Mouse (Mus musculus) E14TG2a.4 (cell line): Measurements from ENCODE around the gene Sncg.

Experiments used
- CTCF ChIP-seq: conservative IDR thresholded peaks from 2 replicates; pipeline ENCODE4 v1.5.1; 2014; ENCODE audit warnings: low read length
- NANOG ChIP-seq: IDR thresholded peaks from 2 replicates; pipeline ENCODE4 v1.6.1; 2014; ENCODE audit warnings: borderline replicate concordance, low read length, mixed read lengths
- POU5F1 ChIP-seq: IDR thresholded peaks from 2 replicates; pipeline ENCODE4 v1.6.1; 2014; ENCODE audit warnings: low read length, borderline replicate concordance

DNA sequence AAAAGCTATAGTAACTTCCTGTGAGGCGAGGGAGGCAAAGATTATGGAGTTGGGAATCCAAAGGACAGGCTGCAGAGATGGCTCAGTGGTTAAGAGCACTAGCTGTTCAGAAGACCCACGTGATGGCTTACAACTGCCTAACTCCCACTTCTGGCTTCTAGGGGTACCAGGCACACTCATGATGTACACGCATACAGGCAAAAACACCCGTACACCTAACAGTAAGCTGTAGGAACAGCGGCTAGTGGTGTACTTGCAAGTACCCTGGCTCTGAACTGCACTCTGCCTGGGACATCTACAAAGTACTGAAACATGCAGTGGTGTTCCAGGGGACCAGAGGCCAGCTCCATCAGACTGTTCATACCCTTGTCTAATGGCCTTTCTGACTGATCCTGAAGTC is 27.5 kb downstream of the Sncg start:
- TF ChIP-seq CTCF (no peak), POU5F1 (no peak), NANOG (no peak)
